ENCODE assay signal across 8 mouse cellular contexts in genomic region chr9:110681817-110682216, GRCm38 (mm10). TPM values are rescaled to one million over a fixed set of nuclear protein-coding genes. Genes with fewer than 3 reads are reported as not detected.
DNase-seq lines count a peak whose midpoint lies in the region; ATAC-seq and TF ChIP-seq lines count a peak whose summit lies in the region.

No protein-coding gene starts in this region.

- H3K27me3 ChIP-seq in embryonic facial prominence, embryonic 11.5 days (ENCODE audit: control insufficient read depth, insufficient read depth, low read length), result no peaks in the 10 kb centered on the region
- H3K27me3 ChIP-seq in embryonic facial prominence, embryonic 10.5 days (replicated peaks; ENCODE audit: low read depth, poor library complexity, severe bottlenecking), result no peaks in the 10 kb centered on the region
- no peaks in the 10 kb centered on the region for H3K27me3 ChIP-seq in neural tube, embryonic 11.5 days (ENCODE audit: control insufficient read depth, insufficient read depth, low read length)
- H3K27me3 ChIP-seq in limb, embryonic 14.5 days (ENCODE audit: control insufficient read depth, insufficient read depth, low read length), result no peaks in the 10 kb centered on the region
- no peaks in the 10 kb centered on the region for H3K27me3 ChIP-seq in stomach, postnatal 0 days (ENCODE audit: control insufficient read depth, insufficient read depth, low read length)

- TF ChIP-seq CTCF in stomach, postnatal 0 days (IDR thresholded peaks at IDR 0.05; ENCODE audit: low read depth), result no peak

- 75% methylated on average over 9 of the region's 9 CpGs for WGBS in embryonic facial prominence, embryonic 11.5 days
- WGBS in embryonic facial prominence, embryonic 10.5 days, result 81% methylated on average over 9 of the region's 9 CpGs
- 59% methylated on average over 9 of the region's 9 CpGs for WGBS in neural tube, embryonic 11.5 days
- 73% methylated on average over 9 of the region's 9 CpGs for WGBS in limb, embryonic 14.5 days
- WGBS in stomach, postnatal 0 days, result 70% methylated on average over 9 of the region's 9 CpGs

- no peaks in the 10 kb centered on the region for H3K9me3 ChIP-seq in embryonic facial prominence, embryonic 11.5 days (replicated peaks; ENCODE audit: control insufficient read depth, low read length)
- no peaks in the 10 kb centered on the region for H3K9me3 ChIP-seq in embryonic facial prominence, embryonic 10.5 days
- H3K9me3 ChIP-seq in neural tube, embryonic 11.5 days (ENCODE audit: control insufficient read depth, low read length), result no peaks in the 10 kb centered on the region
- no peaks in the 10 kb centered on the region for H3K9me3 ChIP-seq in limb, embryonic 14.5 days (ENCODE audit: control insufficient read depth, low read length)
- no peaks in the 10 kb centered on the region for H3K9me3 ChIP-seq in stomach, postnatal 0 days (ENCODE audit: control insufficient read depth, low read length)

- no peak for TF ChIP-seq POLR2A in limb, embryonic 14.5 days (IDR thresholded peaks at IDR 0.05; ENCODE audit: borderline replicate concordance, extremely low read depth, insufficient read depth, insufficient read length)

- DNase-seq in embryonic facial prominence, embryonic 11.5 days (ENCODE audit: low spot score), result no peak
- no peak for DNase-seq in embryonic facial prominence, embryonic 10.5 days (ENCODE audit: low spot score)
- DNase-seq in neural tube, embryonic 11.5 days (ENCODE audit: low spot score), result peak; percentile 39
- no peak for DNase-seq in neural tube, embryonic 10.5 days (ENCODE audit: extremely low spot score, low spot score)
- peak; percentile 43 for DNase-seq in limb, embryonic 14.5 days (ENCODE audit: low spot score)
- no peak for DNase-seq in stomach, postnatal 0 days (ENCODE audit: low spot score)
- DNase-seq in gastrocnemius, postnatal 25 days, result no peak
- DNase-seq in heart, postnatal 4 days, result no peak

- no peak overlapping the region for H3K27ac ChIP-seq in embryonic facial prominence, embryonic 11.5 days (replicated peaks; ENCODE audit: low read depth, low read length)
- no peak overlapping the region for H3K27ac ChIP-seq in embryonic facial prominence, embryonic 10.5 days (replicated peaks)
- peak overlapping the region; percentile 54 for H3K27ac ChIP-seq in neural tube, embryonic 11.5 days (ENCODE audit: low read depth, low read length)
- H3K27ac ChIP-seq in limb, embryonic 14.5 days (replicated peaks; ENCODE audit: low read depth, low read length), result no peak overlapping the region
- H3K27ac ChIP-seq in stomach, postnatal 0 days (replicated peaks), result peak overlapping the region; percentile 75

- peak; percentile 63; the same call in 1 of the 2 replicates for ATAC-seq in embryonic facial prominence, embryonic 11.5 days (replicated peaks; ENCODE audit: insufficient number of reproducible peaks, low FRiP score, low TSS enrichment, low read depth)
- peak; percentile 71 for ATAC-seq in neural tube, embryonic 11.5 days (ENCODE audit: insufficient read depth, low FRiP score, low TSS enrichment)
- ATAC-seq in limb, embryonic 14.5 days (ENCODE audit: low FRiP score, low read depth), result no peak
- ATAC-seq in stomach, postnatal 0 days (ENCODE audit: low FRiP score, low TSS enrichment), result no peak

- no peak overlapping the region for H3K9ac ChIP-seq in embryonic facial prominence, embryonic 11.5 days (replicated peaks; ENCODE audit: low read length)
- H3K9ac ChIP-seq in neural tube, embryonic 11.5 days (ENCODE audit: low read length), result no peak overlapping the region
- H3K9ac ChIP-seq in limb, embryonic 14.5 days (ENCODE audit: low read depth, low read length, severe bottlenecking), result no peak overlapping the region
- H3K9ac ChIP-seq in stomach, postnatal 0 days (ENCODE audit: low read length), result no peak overlapping the region

- no peak for TF ChIP-seq EP300 in stomach, postnatal 0 days (optimal IDR thresholded peaks at IDR 0.05)

- H3K4me1 ChIP-seq in embryonic facial prominence, embryonic 11.5 days (ENCODE audit: control insufficient read depth, insufficient read depth, low read length), result no peaks in the 10 kb centered on the region
- H3K4me1 ChIP-seq in embryonic facial prominence, embryonic 10.5 days, result peaks cover 59% of the 10 kb centered on the region
- peaks cover 6% of the 10 kb centered on the region; the same call in 1 of the 2 replicates for H3K4me1 ChIP-seq in neural tube, embryonic 11.5 days (ENCODE audit: control insufficient read depth, insufficient read depth, low read length)
- peaks cover 14% of the 10 kb centered on the region for H3K4me1 ChIP-seq in limb, embryonic 14.5 days (ENCODE audit: control insufficient read depth, insufficient read depth, low read length)
- peaks cover 2% of the 10 kb centered on the region for H3K4me1 ChIP-seq in stomach, postnatal 0 days (replicated peaks; ENCODE audit: control insufficient read depth, insufficient read depth)

- H3K4me2 ChIP-seq in embryonic facial prominence, embryonic 11.5 days (ENCODE audit: low read depth, low read length), result no peak overlapping the region
- H3K4me2 ChIP-seq in neural tube, embryonic 11.5 days (ENCODE audit: low read depth), result no peak overlapping the region
- no peak overlapping the region for H3K4me2 ChIP-seq in limb, embryonic 14.5 days (replicated peaks; ENCODE audit: low read depth, low read length, severe bottlenecking)
- H3K4me2 ChIP-seq in stomach, postnatal 0 days (replicated peaks; ENCODE audit: low read depth), result no peak overlapping the region

- no peak overlapping the region for H3K4me3 ChIP-seq in embryonic facial prominence, embryonic 11.5 days (ENCODE audit: low read depth, low read length)
- H3K4me3 ChIP-seq in embryonic facial prominence, embryonic 10.5 days, result no peak overlapping the region
- no peak overlapping the region for H3K4me3 ChIP-seq in neural tube, embryonic 11.5 days (ENCODE audit: low read depth, low read length)
- H3K4me3 ChIP-seq in limb, embryonic 14.5 days (replicated peaks; ENCODE audit: low read length), result no peak overlapping the region
- H3K4me3 ChIP-seq in stomach, postnatal 0 days (ENCODE audit: low read depth, low read length), result no peak overlapping the region

- no peaks in the 10 kb centered on the region for H3K36me3 ChIP-seq in embryonic facial prominence, embryonic 11.5 days (replicated peaks; ENCODE audit: control insufficient read depth, insufficient read depth, low read depth, low read length)
- H3K36me3 ChIP-seq in embryonic facial prominence, embryonic 10.5 days (replicated peaks), result peaks cover 13% of the 10 kb centered on the region
- no peaks in the 10 kb centered on the region for H3K36me3 ChIP-seq in neural tube, embryonic 11.5 days (ENCODE audit: control insufficient read depth, insufficient read depth, low read length)
- H3K36me3 ChIP-seq in limb, embryonic 14.5 days (ENCODE audit: control insufficient read depth, insufficient read depth, low read length), result no peaks in the 10 kb centered on the region
- no peaks in the 10 kb centered on the region for H3K36me3 ChIP-seq in stomach, postnatal 0 days (ENCODE audit: control insufficient read depth, insufficient read depth, low read length)

RNA-seq across cellular contexts. Expression of gene Ccdc12, which starts 25.5 kb away (rescaled TPM):
- 117 and 118 TPM in 2 replicates for polyA plus RNA-seq in embryonic facial prominence, embryonic 11.5 days (2014; fragmentation: Nextera tagmentation; extraction: Ambion mirVana)
- 174 and 177 TPM in 2 replicates for polyA plus RNA-seq in embryonic facial prominence, embryonic 10.5 days (2016; fragmentation: Nextera tagmentation; extraction: Ambion mirVana)
- 131 and 134 TPM in 2 replicates for polyA plus RNA-seq in neural tube, embryonic 11.5 days (2014; fragmentation: Nextera tagmentation; extraction: Ambion mirVana)
- polyA plus RNA-seq in limb, embryonic 14.5 days (2012; rRNA removed), result 72.2 and 83.8 TPM in 2 replicates
- 102 and 123 TPM in 2 replicates for polyA plus RNA-seq in limb, embryonic 14.5 days (2014; fragmentation: Nextera tagmentation; extraction: Ambion mirVana)
- polyA plus RNA-seq in stomach, postnatal 0 days (2015; fragmentation: Nextera tagmentation; extraction: Ambion mirVana), result 139 and 144 TPM in 2 replicates
- 10 to 100 TPM; 46.9 to 47.1 TPM for total RNA-seq in gastrocnemius, postnatal 25 days (2021)
- total RNA-seq in heart, postnatal 4 days (2021), result 10 to 100 TPM; 79.8 to 88.6 TPM

RNA-seq across cellular contexts. Expression of gene Nbeal2, which starts 27.9 kb away (rescaled TPM):
- 0.70 and 0.71 TPM in 2 replicates for polyA plus RNA-seq in embryonic facial prominence, embryonic 11.5 days (2014; fragmentation: Nextera tagmentation; extraction: Ambion mirVana)
- 1.9 and 2.0 TPM in 2 replicates for polyA plus RNA-seq in embryonic facial prominence, embryonic 10.5 days (2016; fragmentation: Nextera tagmentation; extraction: Ambion mirVana)
- polyA plus RNA-seq in neural tube, embryonic 11.5 days (2014; fragmentation: Nextera tagmentation; extraction: Ambion mirVana), result 0.87 and 1.1 TPM in 2 replicates
- 8.4 and 9.4 TPM in 2 replicates for polyA plus RNA-seq in limb, embryonic 14.5 days (2012; rRNA removed)
- 3.2 and 3.3 TPM in 2 replicates for polyA plus RNA-seq in limb, embryonic 14.5 days (2014; fragmentation: Nextera tagmentation; extraction: Ambion mirVana)
- 5.7 and 6.2 TPM in 2 replicates for polyA plus RNA-seq in stomach, postnatal 0 days (2015; fragmentation: Nextera tagmentation; extraction: Ambion mirVana)
- 1 to 10 TPM; 2.9 to 3.2 TPM for total RNA-seq in gastrocnemius, postnatal 25 days (2021)
- 1 to 10 TPM; 7.4 to 8.6 TPM for total RNA-seq in heart, postnatal 4 days (2021)

RNA-seq across cellular contexts. Expression of gene Nradd, which starts 57.6 kb away (rescaled TPM):
- polyA plus RNA-seq in embryonic facial prominence, embryonic 11.5 days (2014; fragmentation: Nextera tagmentation; extraction: Ambion mirVana), result 25.1 and 29.2 TPM in 2 replicates
- 37.8 and 39.3 TPM in 2 replicates for polyA plus RNA-seq in embryonic facial prominence, embryonic 10.5 days (2016; fragmentation: Nextera tagmentation; extraction: Ambion mirVana)
- 23.4 and 24.3 TPM in 2 replicates for polyA plus RNA-seq in neural tube, embryonic 11.5 days (2014; fragmentation: Nextera tagmentation; extraction: Ambion mirVana)
- polyA plus RNA-seq in limb, embryonic 14.5 days (2012; rRNA removed), result 40.0 and 53.8 TPM in 2 replicates
- polyA plus RNA-seq in limb, embryonic 14.5 days (2014; fragmentation: Nextera tagmentation; extraction: Ambion mirVana), result 28.1 and 30.4 TPM in 2 replicates
- 14.5 and 15.9 TPM in 2 replicates for polyA plus RNA-seq in stomach, postnatal 0 days (2015; fragmentation: Nextera tagmentation; extraction: Ambion mirVana)
- total RNA-seq in gastrocnemius, postnatal 25 days (2021), result under 1 TPM; 0.80 to 0.87 TPM
- total RNA-seq in heart, postnatal 4 days (2021), result 1 to 10 TPM; 4.2 to 4.6 TPM

RNA-seq across cellular contexts. Expression of gene Myl3, which starts 59.8 kb away (rescaled TPM):
- 2.8 and 14.9 TPM in 2 replicates for polyA plus RNA-seq in embryonic facial prominence, embryonic 11.5 days (2014; fragmentation: Nextera tagmentation; extraction: Ambion mirVana)
- 0.86 and 4.4 TPM in 2 replicates for polyA plus RNA-seq in embryonic facial prominence, embryonic 10.5 days (2016; fragmentation: Nextera tagmentation; extraction: Ambion mirVana)
- 2.9 and 5.3 TPM in 2 replicates for polyA plus RNA-seq in neural tube, embryonic 11.5 days (2014; fragmentation: Nextera tagmentation; extraction: Ambion mirVana)
- polyA plus RNA-seq in limb, embryonic 14.5 days (2012; rRNA removed), result 18.9 and 26.1 TPM in 2 replicates
- 16.4 and 28.1 TPM in 2 replicates for polyA plus RNA-seq in limb, embryonic 14.5 days (2014; fragmentation: Nextera tagmentation; extraction: Ambion mirVana)
- 0.11 and 0.27 TPM in 2 replicates for polyA plus RNA-seq in stomach, postnatal 0 days (2015; fragmentation: Nextera tagmentation; extraction: Ambion mirVana)
- 100 to 1,000 TPM; 119 to 840 TPM for total RNA-seq in gastrocnemius, postnatal 25 days (2021)
- total RNA-seq in heart, postnatal 4 days (2021), result 1,000 to 10,000 TPM; 8,328 to 9,816 TPM

Comparison
In these comparisons a context has a peak if more than half of its experiments do, and no peak if none do; other contexts are left out.
1. DNase-seq: peak in neural tube, embryonic 11.5 days (single experiment) and limb, embryonic 14.5 days (single experiment); none in embryonic facial prominence, embryonic 11.5 days (single experiment), embryonic facial prominence, embryonic 10.5 days (single experiment), neural tube, embryonic 10.5 days (single experiment), stomach, postnatal 0 days (single experiment), gastrocnemius, postnatal 25 days (single experiment) and heart, postnatal 4 days (single experiment).
2. ATAC-seq: peak in embryonic facial prominence, embryonic 11.5 days (single experiment) and neural tube, embryonic 11.5 days (single experiment); none in limb, embryonic 14.5 days (single experiment) and stomach, postnatal 0 days (single experiment).
3. H3K27ac ChIP-seq: peak in neural tube, embryonic 11.5 days (single experiment) and stomach, postnatal 0 days (single experiment); none in embryonic facial prominence, embryonic 11.5 days (single experiment), embryonic facial prominence, embryonic 10.5 days (single experiment) and limb, embryonic 14.5 days (single experiment).